Mouse (Mus musculus): ENCODE measurements around the gene Mboat7. TPM values are rescaled to one million over a fixed set of nuclear protein-coding genes. Genes with fewer than 3 reads are reported as not detected.
A peak's percentile ranks its signal among the peaks of the same experiment; 100 is the strongest.

Mboat7 gene
- polyA plus RNA-seq, 1 experiment = 103 TPM

DNA sequence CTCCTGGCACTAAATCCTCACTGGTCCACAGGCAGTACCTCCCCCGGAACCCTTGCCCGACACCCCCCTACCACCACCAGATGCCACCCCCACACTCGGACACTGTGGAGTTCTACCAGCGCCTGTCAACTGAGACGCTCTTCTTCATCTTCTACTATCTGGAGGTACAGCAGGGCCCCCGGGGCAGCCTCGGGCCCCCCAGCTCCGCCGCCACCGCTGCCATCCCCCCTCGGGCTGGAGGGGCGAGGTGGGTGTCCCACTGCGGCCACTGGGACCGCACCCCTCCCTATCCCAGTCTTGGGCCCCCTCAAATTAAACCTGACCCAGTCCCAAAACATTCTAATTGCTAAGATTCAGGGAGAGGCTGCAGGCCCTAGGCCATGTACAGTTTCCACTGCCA lies 34.7 kb downstream of the Mboat7 start:
- TF ChIP-seq POLR2A (IDR thresholded peaks at IDR 0.05; ENCODE audit: borderline replicate concordance, extremely low read depth, insufficient read depth, insufficient read length, poor library complexity, severe bottlenecking) = no peak
- DNase-seq (ENCODE audit: low read depth) = no peak

- no peak for DNase-seq (ENCODE audit: low read depth)
- TF ChIP-seq CTCF (IDR thresholded peaks at IDR 0.05; ENCODE audit: borderline replicate concordance, extremely low read depth, insufficient read depth, insufficient read length) (no peak), POLR2A (IDR thresholded peaks at IDR 0.05; ENCODE audit: borderline replicate concordance, extremely low read depth, insufficient read depth, insufficient read length, poor library complexity, severe bottlenecking) (no peak)
Measured at GRCm38 (mm10) chr7:3656966-3657365, 36.4 kb downstream of the Mboat7 start.

GRCm38 (mm10) chr7:3646641-3647040 lies 46.7 kb downstream of the Mboat7 start:
- TF ChIP-seq POLR2A (IDR thresholded peaks at IDR 0.05; ENCODE audit: borderline replicate concordance, extremely low read depth, insufficient read depth, insufficient read length, poor library complexity, severe bottlenecking) (no peak), CTCF (IDR thresholded peaks at IDR 0.05; ENCODE audit: borderline replicate concordance, extremely low read depth, insufficient read depth, insufficient read length) (no peak)
- no peak for DNase-seq (ENCODE audit: low read depth)

GRCm38 (mm10) chr7:3646188-3646587 lies 47.1 kb downstream of the Mboat7 start:
- no peak for DNase-seq (ENCODE audit: low read depth)
- TF ChIP-seq CTCF (IDR thresholded peaks at IDR 0.05; ENCODE audit: borderline replicate concordance, extremely low read depth, insufficient read depth, insufficient read length) (no peak), POLR2A (IDR thresholded peaks at IDR 0.05; ENCODE audit: borderline replicate concordance, extremely low read depth, insufficient read depth, insufficient read length, poor library complexity, severe bottlenecking) (no peak)

GRCm38 (mm10) chr7:3645488-3646025 lies 47.8 kb downstream of the Mboat7 start:
- DNase-seq (ENCODE audit: low read depth) = no peak
- TF ChIP-seq POLR2A (IDR thresholded peaks at IDR 0.05; ENCODE audit: borderline replicate concordance, extremely low read depth, insufficient read depth, insufficient read length, poor library complexity, severe bottlenecking) (no peak), CTCF (IDR thresholded peaks at IDR 0.05; ENCODE audit: borderline replicate concordance, extremely low read depth, insufficient read depth, insufficient read length) (no peak)

- TF ChIP-seq POLR2A (IDR thresholded peaks at IDR 0.05; ENCODE audit: borderline replicate concordance, extremely low read depth, insufficient read depth, insufficient read length, poor library complexity, severe bottlenecking) (peak; percentile 83; the same call in 1 of the 2 replicates), CTCF (IDR thresholded peaks at IDR 0.05; ENCODE audit: borderline replicate concordance, extremely low read depth, insufficient read depth, insufficient read length) (no peak)
Measured at GRCm38 (mm10) chr7:3644672-3645487, 48.4 kb downstream of the Mboat7 start, which contains the start of gene Cnot3. TSS of gene Cnot3 (plus strand) at chr7:3645268.

DNA sequence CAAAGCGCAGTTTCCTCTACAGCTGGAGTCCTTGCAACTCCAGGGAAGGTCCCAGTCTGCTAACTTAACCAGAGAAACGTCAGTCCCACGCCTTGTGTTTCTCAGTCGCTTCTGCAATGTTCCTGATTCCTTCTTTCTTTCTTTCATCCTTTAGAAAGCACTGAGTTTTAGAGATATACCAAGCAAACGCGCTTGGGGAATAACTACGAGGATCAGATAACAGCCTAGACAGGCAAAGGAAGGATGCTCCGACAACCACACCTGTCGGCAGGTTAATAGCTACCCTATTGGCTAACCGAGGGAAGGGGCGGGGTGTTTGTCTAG lies 49.0 kb downstream of the Mboat7 start:
- DNase-seq (ENCODE audit: low read depth) = no peak

More at GRCm38 (mm10) chr7:3644672-3645487, 48.4 kb downstream of the Mboat7 start, which contains the start of gene Cnot3:
- DNase-seq (ENCODE audit: low read depth) = peak; percentile 100

GRCm38 (mm10) chr7:3643843-3644242 lies 49.5 kb downstream of the Mboat7 start:
- no peak for TF ChIP-seq POLR2A (IDR thresholded peaks at IDR 0.05; ENCODE audit: borderline replicate concordance, extremely low read depth, insufficient read depth, insufficient read length, poor library complexity, severe bottlenecking)
- TF ChIP-seq CTCF (IDR thresholded peaks at IDR 0.05; ENCODE audit: borderline replicate concordance, extremely low read depth, insufficient read depth, insufficient read length) = no peak
- no peak for DNase-seq (ENCODE audit: low read depth)

More for the DNA sequence above, 49.0 kb downstream of the Mboat7 start:
- TF ChIP-seq POLR2A (IDR thresholded peaks at IDR 0.05; ENCODE audit: borderline replicate concordance, extremely low read depth, insufficient read depth, insufficient read length, poor library complexity, severe bottlenecking) = no peak
- no peak for TF ChIP-seq CTCF (IDR thresholded peaks at IDR 0.05; ENCODE audit: borderline replicate concordance, extremely low read depth, insufficient read depth, insufficient read length)

DNA sequence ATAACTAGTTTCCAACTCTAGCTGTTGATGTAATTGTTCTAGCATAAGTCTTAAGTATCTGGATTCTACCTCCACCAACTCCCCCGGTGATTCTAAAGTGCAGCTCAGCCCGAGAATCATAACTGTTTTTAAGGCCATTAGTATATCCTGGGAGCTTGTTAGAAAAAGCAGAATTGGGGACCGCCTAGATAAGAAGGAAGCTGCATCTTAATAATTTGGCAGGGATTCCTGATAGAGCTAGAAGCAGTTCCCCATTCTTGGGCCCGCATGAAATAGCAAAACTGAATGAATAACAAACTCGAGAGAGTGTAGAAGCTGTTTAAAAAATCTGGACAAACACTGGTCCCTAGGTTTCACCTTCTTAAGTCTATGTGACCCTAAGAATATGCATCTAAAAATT lies 49.9 kb downstream of the Mboat7 start:
- DNase-seq (ENCODE audit: low read depth) = no peak
- TF ChIP-seq CTCF (IDR thresholded peaks at IDR 0.05; ENCODE audit: borderline replicate concordance, extremely low read depth, insufficient read depth, insufficient read length) = no peak
- TF ChIP-seq POLR2A (IDR thresholded peaks at IDR 0.05; ENCODE audit: borderline replicate concordance, extremely low read depth, insufficient read depth, insufficient read length, poor library complexity, severe bottlenecking) = no peak

- TF ChIP-seq POLR2A (IDR thresholded peaks at IDR 0.05; ENCODE audit: borderline replicate concordance, extremely low read depth, insufficient read depth, insufficient read length, poor library complexity, severe bottlenecking) = no peak
- no peak for TF ChIP-seq CTCF (IDR thresholded peaks at IDR 0.05; ENCODE audit: borderline replicate concordance, extremely low read depth, insufficient read depth, insufficient read length)
- DNase-seq (ENCODE audit: low read depth) = no peak
Measured at GRCm38 (mm10) chr7:3630478-3630815, 62.9 kb downstream of the Mboat7 start.

DNA sequence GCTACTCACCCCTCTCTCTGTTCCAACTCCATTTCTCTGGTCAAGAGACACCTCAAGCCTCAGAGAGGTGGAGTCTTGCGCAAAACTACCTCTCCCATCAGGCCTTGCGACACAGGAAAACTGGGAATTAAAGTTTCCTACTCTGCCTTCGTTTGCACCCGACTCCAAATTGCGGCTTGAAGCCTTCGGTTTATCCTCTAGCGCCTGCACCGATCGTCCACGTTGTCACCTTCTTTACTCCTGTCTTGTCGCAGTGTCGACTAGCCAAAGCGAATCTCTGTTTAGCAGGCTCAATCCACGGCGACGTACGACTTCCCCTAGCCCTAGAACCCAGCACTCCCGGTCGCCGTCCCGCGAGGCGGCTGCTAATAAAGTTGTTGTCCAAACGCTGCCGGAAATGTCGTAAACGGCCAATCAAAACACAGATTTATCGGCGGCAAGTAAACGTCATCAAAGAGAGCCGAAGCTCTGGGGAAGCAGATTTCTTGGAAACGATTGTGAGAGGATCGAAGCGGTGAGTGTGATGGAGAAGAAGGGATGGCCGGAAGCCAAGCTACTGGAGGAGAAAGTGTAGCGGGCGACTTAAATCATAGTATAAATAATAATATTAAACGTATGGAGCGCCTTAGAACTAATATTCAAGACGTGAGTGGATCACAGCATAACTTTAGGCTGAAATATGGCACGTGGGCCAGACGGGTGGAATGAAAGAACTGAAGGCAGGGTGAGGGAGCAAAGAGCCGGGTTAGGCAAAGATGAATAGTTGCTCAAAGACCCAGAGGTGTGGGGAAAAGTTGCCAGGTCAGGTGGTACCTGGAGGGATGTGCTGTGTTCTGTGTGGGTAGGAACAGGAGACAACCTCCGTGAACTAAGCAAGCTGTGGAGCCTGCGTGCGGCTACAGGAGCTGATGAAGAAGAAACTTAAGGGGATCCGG lies 63.5 kb downstream of the Mboat7 start, which contains the start of the genes Tfpt and Prpf31:
Tfpt (minus strand) TSS at position 387 of the 935 bp plus-strand sequence.
Prpf31 (plus strand) TSS at position 443 of the 935 bp plus-strand sequence.
- TF ChIP-seq CTCF (IDR thresholded peaks at IDR 0.05; ENCODE audit: borderline replicate concordance, extremely low read depth, insufficient read depth, insufficient read length) = no peak
- TF ChIP-seq POLR2A (IDR thresholded peaks at IDR 0.05; ENCODE audit: borderline replicate concordance, extremely low read depth, insufficient read depth, insufficient read length, poor library complexity, severe bottlenecking) = peak; percentile 28; the same call in 1 of the 2 replicates
- peak; percentile 99 for DNase-seq (ENCODE audit: low read depth)

Measured in brain, embryonic 14.5 days (tissue).